Mouse (Mus musculus) gastrocnemius, postnatal 10 days (tissue): Measurements from ENCODE around the gene Lgals7. TPM values are rescaled to one million over a fixed set of nuclear protein-coding genes. Genes with fewer than 3 reads are reported as not detected.
"Not testable (repeated sequence)": the region's sequence is repeated elsewhere in the genome, so short reads cannot be mapped to it uniquely, and the experiment has no call there.

Experiments
- DNase-seq: peaks from one replicate; pipeline ENCODE4 v3.0.0; 2021; ENCODE audit warnings: mixed read lengths
- total RNA-seq, 2 experiments: library from RNA; stranded (reverse); gene quantifications; 2 replicates each; pipeline ENCODE4 v1.2.3; 2021

Lgals7 gene
- total RNA-seq, 2 experiments from 2014 or later, result 0.56 TPM; not detected in 1

DNA sequence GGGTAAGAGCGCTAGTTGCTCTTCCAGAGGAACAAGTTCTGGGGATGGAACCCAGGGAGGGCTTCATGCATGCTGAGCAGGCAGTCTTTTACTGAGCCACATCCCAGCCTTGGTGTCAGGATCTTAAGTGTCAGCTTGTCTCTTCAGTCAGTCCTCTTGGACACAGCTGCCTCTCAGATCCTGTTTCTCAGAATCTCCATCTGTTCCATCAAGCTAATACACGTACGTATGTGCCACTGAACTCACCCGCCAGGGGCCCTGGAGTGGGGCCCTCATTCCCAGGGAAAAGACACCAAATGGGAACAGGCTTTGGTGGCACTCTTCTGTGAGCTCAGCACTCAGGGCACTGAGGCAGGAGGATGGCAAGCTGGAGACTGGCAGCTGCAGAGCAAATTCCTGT is 14.2 kb downstream of the Lgals7 start:
- no peak for DNase-seq

DNA sequence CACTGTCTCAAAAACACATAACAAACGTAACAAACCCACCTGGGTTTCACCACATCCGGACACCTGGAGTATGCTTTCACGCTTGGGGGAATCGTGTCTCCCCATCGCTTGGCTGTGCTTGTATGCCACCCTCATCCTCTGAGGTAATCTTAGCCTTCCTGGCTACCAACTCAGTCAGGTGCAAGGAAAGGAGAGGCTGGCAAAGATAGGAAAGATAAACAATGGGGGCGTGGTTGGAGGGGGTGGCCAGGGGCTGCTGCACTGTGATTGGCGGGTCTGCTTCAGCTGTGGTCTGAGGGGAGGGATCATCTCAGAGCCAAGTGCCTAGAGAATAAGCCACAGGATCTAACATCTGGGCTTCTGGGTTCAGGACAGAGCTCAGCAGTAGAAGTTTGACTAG is 16.0 kb downstream of the Lgals7 start:
- no peak for DNase-seq

DNA sequence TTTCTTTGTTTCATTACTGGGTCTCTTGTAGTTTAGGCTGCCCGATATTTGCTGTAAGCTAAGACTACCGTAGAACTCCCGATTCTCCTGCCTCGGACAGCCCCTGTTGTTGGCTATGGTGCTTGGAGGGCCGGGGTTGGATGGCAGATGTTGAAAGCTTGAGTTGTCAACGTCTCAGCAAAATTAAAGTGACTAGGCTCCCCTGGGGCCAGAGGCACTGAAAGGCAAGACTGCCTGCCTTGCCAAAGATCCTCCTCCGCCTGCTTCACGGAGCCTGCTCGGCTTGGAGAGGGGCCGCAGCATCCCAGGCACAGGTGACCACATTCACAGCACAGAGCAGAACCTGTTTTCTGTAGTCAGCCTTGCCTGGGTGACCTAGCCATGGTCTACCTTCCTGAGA is 16.9 kb downstream of the Lgals7 start:
- no peak for DNase-seq

DNA sequence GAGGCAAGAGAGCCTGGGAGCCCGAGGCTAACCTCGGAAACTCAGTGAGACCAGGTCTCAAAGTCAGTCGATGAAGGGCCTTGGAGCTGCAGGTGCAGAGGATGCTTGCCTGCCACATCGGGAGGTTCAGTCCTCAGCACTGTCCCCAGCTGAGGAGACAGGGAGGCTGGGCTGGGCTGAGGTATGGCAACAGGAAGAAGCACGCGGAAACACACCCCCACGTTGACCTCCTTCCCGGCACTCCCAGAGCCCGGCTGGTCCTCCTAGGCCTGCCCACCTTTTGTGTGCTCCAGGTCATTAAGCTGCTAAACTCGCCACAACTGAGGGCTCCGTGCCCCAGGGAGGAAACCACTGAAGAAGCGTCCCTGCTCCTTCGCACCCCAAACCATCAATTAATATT is 17.5 kb downstream of the Lgals7 start, which contains the start of gene Capn12:
TSS of gene Capn12 (plus strand) at position 224 of the 400 bp plus-strand sequence.
- DNase-seq, result no peak

DNA sequence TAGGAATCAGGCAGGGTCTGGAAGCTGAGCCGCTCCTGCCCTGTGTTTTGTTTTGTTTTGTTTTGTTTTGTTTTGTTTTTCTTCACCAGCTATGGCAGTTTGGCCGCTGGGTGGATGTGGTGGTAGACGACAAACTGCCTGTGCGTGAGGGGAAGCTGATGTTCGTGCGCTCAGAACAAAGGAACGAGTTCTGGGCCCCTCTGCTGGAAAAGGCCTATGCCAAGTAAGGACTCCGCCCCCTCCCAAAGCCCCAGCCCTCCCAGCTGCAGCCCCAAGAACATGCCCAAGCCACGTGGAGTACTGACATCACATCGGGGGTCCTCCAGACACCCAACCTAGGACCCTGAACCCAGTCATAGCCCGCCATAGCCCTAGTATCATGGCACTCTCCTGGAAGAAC is 19.4 kb downstream of the Lgals7 start:
- DNase-seq, result no peak

DNA sequence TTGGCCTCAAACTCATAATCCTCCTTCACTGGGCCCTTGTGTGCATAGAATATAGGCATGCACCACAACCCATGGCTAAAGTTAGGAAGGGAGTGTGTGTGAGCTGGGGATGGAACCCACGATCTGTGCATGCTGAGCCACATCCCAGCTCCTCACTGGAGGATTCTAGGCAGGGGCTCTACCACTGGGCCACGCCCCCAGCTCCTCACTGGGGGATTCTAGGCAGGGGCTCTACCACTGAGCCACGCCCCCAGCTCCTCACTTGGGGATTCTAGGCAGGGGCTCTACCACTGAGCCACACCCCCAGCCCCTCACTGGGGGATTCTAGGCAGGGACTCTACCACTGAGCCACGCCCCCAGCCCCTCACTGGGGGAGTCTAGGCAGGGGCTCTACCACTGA is 20.1 kb downstream of the Lgals7 start:
- DNase-seq, result not testable (repeated sequence)

DNA sequence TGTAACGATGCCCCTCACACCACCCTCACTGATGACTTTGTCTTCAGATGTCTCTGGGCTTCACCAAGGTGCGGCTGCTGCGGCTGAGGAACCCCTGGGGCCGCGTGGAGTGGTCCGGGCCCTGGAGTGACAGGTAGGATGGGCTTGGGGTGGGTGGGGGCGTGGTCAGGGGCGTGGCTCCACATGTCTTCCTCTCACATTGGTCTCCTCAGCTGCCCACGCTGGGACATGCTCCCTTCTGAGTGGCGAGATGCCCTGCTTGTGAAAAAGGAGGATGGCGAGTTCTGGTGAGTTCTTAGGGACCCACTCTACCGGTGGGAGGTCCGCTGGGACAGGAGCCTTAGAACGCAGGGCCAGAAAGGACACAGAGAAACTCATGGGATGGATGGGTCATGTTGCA is 22.8 kb downstream of the Lgals7 start:
- DNase-seq, result no peak

DNA sequence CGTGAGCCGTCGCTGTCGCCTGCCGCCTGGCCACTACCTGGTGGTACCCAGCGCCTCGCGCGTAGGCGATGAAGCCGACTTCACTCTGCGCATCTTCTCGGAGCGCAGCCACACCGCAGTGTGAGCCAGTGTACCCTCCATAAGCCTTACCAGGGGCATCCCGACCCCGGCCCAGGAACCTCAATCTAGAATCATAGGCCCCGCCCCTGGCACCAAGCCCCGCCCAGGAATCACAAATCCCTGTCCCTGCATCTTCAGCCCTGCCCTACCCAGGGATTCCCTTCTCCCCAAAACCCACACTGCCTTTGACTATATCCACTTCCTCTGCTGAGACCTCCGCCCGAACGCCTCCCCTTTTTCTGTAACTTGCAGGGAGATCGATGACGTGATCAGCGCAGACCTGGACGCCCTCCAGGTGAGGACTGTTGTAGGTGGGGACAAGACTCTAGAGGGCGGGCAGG is 25.1 kb downstream of the Lgals7 start:
- no peak for DNase-seq

DNA sequence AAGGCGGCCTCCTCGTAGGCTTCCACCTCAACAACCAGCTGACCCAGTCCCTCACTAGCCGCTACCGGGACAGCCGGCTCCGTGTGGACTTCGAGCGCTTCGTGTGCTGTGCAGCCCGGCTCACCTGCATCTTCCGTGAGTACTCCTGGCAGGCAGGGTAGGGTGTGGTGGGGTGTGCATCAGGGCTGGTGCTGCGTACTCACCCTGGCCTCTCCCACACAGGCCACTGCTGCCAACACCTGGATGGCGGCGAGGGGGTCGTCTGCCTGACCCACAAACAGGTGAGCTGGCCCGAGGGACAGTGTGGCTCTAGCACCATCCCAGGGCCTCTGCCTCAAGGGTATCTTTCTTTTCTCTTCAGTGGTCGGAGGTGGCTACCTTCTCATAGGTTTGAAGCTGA is 28.9 kb downstream of the Lgals7 start:
- DNase-seq, result no peak

DNA sequence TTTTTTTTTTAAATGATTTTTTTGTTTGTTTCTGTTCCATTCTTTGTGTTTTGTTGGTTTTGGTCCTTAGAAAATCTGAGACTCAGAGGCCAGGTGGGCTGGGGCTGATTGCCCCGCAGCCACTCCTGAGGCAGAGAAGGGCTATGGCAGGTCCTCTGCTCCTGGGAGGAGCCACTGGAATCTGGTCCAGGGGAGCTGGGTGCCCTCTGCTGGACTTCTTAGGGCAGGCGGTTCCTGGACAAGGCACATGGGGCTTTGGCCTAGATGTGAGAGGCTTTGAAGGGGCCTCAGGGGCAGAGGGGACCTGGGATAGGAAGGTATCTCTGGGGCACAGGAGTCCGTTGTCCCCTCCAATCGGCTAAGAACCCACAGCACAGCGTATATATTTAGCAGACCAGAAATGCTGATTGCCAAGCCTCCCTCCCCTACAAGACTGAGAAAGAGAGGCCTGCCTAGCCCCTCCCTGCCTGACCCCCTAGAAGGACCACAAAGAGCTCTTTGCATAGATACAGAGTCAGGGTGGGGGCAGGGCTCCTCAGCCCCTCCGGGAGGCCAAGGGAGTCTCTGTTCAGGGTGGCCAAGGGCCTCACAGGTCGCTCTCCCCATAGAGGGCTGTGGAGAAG is 30.1 kb downstream of the Lgals7 start:
- DNase-seq, result peak; percentile 53

DNA sequence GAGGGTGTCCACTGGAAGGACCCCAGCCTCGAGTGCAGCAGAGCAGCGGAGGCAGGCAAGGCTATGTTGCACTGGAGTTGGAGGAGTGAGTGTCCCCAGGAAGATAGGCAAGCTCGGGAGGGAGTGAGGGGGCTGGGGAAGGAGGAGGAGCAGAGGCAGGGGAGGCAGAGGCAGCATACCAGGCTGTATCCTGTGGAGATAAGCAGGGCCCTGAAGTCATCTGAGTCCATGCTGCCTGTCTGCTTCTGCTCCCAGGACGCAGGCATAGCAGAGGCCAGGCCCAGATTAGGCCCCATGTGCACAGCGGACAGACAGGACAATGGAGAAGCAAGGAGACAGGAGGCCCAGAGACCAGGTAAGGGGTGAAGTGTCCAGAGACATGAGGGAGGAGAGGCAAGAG is 31.3 kb downstream of the Lgals7 start:
- no peak for DNase-seq

DNA sequence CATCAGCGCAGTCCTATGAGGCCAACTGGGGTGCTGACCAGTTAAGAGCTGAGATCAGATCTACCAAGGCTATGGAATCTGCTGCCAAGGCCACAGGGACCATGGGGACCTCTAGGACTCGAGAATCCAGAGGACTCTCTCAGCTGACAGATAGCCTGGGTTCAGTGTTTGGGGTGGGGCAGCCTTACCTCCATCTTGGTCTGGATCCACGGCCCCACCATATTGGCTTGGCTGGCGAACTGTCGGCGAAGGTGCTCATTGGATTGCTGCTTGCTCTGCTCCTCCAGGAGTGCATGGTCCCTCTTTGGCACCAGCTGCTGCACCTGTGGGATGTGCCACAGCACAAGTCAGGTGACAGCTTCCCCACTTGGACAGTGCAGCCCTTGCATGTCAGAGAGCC is 34.0 kb downstream of the Lgals7 start:
- no peak for DNase-seq

DNA sequence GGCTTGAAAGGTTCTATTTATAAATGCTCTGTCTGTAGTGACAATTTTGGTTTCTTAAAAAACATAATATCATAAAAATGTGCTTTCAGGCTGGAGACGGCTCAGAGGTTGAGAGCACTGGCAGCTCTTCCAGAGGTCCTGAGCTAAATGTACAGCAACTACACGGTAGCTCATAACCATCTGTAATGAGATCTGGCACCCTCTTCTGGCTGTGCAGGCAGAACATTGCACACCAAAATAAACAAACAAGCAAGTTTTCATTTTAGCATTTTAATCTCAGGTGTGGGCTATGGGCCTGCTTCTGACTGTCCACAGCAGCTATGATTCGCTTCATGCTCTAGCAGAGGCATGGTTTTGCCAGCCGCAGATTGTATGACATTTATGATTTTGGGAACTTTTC is 36.3 kb downstream of the Lgals7 start:
- no peak for DNase-seq

DNA sequence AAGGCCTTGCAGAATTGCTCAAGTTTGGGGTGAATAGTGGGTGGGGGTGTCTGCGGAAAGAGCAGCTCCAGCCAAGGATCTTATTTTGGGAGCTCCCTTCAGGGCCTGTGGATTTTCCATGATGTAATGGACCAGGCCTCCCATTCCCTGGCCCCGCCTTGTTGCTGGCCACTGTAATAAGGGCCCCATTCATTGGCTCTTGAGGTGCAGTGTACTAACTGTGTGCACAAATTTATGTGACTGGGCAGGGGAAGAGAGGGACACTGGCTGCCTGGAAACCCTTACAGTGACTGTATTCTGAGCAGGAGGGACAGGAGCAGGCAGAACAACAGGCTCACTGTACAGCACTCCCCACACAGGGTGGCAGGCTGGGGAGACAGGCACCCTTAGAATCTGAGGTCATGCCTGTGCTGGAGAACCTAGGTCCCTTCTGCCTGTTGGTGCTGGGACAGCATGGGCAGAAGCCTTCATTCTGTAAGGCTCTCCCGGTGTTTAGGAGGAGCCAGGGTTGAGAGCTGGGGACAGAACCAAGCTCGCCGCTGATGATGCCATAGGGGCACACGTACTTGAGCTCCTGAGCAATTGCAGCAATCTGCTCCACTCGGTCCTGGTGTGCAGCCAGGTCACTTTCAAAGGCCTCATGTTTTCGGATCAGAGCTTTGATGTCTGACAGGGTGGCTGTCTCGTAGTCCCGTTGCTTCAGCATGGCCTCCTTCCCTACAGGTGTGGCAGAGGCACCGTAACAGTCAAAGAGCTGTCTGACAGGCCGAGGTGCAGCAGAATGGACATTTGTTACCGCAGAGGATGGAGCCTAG is 37.9 kb downstream of the Lgals7 start:
- no peak for DNase-seq

DNA sequence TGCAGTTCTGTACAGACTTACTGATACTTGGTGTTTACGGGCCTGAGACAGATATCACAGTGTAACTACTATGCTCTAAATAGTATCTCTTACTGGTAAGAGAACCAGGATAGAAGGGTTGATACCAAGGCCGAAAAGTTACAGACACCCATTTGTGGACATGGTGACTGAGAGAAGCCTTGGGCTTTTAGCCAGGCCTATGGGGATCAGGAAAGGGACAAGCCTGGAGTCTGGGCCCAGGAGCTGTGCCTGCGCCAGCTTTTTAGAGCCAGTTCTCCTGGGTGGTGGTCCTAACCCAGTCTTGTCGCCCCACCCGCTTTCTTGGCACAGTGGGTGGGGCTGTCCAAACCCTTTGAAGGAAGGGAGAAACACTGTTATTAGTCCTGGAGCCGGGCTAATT is 38.5 kb downstream of the Lgals7 start:
- no peak for DNase-seq

DNA sequence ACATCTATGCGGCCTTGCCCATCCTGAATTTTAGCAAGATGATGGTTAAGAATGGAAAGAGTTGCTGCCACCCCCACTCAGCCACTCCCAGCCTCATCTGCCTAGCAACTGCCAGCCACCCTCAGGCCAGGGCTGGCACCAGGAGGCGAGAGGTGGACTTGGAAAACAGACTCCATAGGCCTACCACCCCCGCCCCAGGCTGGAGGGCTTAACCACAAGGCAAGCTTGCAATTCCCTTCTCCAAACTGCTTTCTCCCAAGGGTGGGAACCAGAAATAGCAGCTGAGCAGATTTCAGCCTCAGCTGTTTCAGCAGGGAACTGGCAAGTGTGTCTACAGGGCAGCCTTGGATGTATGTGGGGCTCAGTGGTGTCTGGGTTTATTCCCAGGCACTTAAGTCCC is 39.2 kb downstream of the Lgals7 start:
- no peak for DNase-seq

DNA sequence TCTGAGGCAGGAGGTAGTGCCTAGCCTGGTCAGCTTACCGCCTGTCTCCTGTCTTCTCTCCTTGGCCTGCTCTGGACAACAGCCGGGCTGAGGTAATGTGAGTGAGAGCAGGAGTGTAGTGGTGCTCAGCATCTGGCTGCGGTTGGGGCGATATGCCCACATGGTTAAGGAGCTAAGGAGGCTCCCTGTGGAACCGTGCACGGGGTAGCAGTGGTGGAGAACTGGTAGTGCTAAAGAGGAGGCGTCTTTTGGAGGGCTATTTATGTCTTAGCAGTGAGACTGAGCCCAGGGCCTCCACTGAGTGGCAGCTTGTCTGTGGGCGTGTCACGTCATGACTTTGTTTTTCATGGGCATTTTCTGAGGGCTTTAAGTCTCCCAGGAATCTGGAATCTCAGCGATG is 40.1 kb downstream of the Lgals7 start:
- DNase-seq, result no peak

DNA sequence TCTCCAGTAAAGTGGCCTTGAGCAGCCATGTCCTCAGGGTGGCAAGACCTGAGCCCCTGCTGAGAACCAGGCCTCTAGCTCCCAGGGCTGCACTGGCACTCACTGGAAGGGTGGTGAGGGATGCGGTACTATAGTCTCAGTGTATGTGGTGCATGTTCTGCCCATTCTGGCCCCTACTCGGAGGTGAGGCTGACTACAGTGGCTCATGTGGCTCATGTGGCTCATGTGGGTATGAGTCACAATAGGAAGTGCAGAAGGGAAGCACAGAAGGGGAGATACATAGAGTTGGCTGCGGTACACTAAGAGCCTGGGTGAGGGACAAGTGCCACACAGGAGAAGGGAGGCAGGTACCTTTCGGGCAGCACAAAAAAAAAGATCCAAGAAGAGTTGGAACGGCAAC is 43.5 kb downstream of the Lgals7 start:
- no peak for DNase-seq

DNA sequence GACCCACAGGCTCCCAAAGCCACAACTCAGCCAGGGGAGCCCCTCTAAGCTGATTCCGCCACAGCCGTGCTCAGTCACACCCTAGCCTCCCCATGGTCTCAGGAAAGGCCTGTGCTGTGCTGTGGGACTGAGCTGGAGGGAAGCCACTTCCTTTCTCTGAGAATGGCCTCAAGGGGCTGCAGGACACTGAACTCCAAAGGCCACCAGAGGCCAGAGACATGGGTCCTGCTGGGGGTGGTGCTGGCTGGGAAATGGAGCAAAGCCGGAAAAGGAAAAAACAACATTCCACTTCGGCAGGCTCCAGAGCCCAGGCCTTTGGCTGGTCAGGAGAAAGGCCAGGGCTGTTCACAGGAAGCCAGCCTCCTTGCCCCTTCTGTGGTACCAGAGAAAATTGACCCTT is 48.0 kb downstream of the Lgals7 start:
- no peak for DNase-seq

DNA sequence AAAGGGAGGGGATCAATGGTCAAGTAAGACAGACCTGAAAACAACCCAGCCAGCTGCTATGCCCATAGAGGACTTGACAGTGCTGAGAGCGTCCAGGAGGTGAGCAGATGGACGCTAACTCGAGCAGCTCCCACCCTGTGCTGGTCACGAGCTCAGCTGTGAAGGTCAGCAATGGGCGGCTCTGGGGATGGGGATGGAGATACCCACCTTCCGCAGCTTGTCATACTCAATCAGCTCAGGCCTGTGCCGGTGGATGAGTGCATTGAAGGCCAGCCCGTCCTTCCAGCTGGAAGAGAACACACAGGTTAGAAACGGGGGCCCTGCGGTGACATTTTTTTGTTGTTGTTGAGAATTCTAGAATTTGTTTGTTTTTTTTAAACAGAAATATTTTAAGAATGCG is 49.5 kb downstream of the Lgals7 start:
- no peak for DNase-seq
